Mouse (Mus musculus) CH12.LX (cell line): ENCODE results near the gene Gm10644.

ENCODE experiments used
- CTCF ChIP-seq, 2 experiments: IDR thresholded peaks in 1 of 2; conservative IDR thresholded peaks in 1 of 2; 2 replicates each; pipeline ENCODE4 v1.5.1; 2011 to 2012; ENCODE audit warnings: low read depth in 2 of 2, low read length in 2 of 2, improper control_type of control experiment in 1 of 2, inconsistent platforms in 1 of 2, mild to moderate bottlenecking in 1 of 2, moderate library complexity in 1 of 2
- ELF1 ChIP-seq: IDR thresholded peaks from 2 replicates; pipeline ENCODE4 v1.6.1; 2014; ENCODE audit warnings: low read depth, mild to moderate bottlenecking, inconsistent platforms, low read length, improper control_type of control experiment
- EP300 ChIP-seq: IDR thresholded peaks from 2 replicates; pipeline ENCODE4 v1.6.1; 2011; ENCODE audit warnings: low read length, improper control_type of control experiment
- GABPA ChIP-seq: IDR thresholded peaks from 2 replicates; pipeline ENCODE4 v1.6.1; 2012; ENCODE audit warnings: low read depth, low read length, improper control_type of control experiment, inconsistent platforms; ENCODE audit not compliant: insufficient replicate concordance
- HCFC1 ChIP-seq: IDR thresholded peaks from 2 replicates; pipeline ENCODE4 v1.6.1; 2012; ENCODE audit warnings: low read depth, mild to moderate bottlenecking, inconsistent platforms, low read length, improper control_type of control experiment
- KAT2A ChIP-seq: IDR thresholded peaks from 2 replicates; pipeline ENCODE4 v1.6.1; 2012; ENCODE audit warnings: low read length, improper control_type of control experiment, inconsistent platforms; ENCODE audit not compliant: insufficient replicate concordance
- MAFK ChIP-seq: IDR thresholded peaks from 2 replicates; pipeline ENCODE4 v1.6.1; 2011; ENCODE audit warnings: low read length, improper control_type of control experiment; ENCODE audit not compliant: insufficient replicate concordance
- POLR2A ChIP-seq: IDR thresholded peaks from 2 replicates; pipeline ENCODE4 v1.6.1; 2011; ENCODE audit warnings: low read depth, mild to moderate bottlenecking, improper control_type of control experiment, low read length
- SIN3A ChIP-seq: IDR thresholded peaks from 2 replicates; pipeline ENCODE4 v1.6.1; 2012; ENCODE audit warnings: low read length, improper control_type of control experiment, inconsistent platforms
- TCF12 ChIP-seq: IDR thresholded peaks from 2 replicates; pipeline ENCODE4 v1.6.1; 2014; ENCODE audit warnings: low read depth, mild to moderate bottlenecking, inconsistent platforms, low read length, improper control_type of control experiment
- USF1 ChIP-seq: IDR thresholded peaks from 2 replicates; pipeline ENCODE4 v1.6.1; 2014; ENCODE audit warnings: low read depth, mild to moderate bottlenecking, inconsistent platforms, low read length, improper control_type of control experiment
- ZC3H11A ChIP-seq: IDR thresholded peaks from 2 replicates; pipeline ENCODE4 v1.6.1; 2012; ENCODE audit warnings: low read depth, mild to moderate bottlenecking, inconsistent platforms, low read length, improper control_type of control experiment
- ZKSCAN1 ChIP-seq: IDR thresholded peaks from 2 replicates; pipeline ENCODE4 v1.6.1; 2012; ENCODE audit warnings: low read depth, inconsistent platforms, low read length, improper control_type of control experiment, borderline replicate concordance

GRCm38 (mm10) chr8:83998231-83999056, 43.4 kb upstream of the Gm10644 start:
- peak; percentile 55; the same call in 1 of the 2 replicates for TF ChIP-seq SIN3A
- no peak for TF ChIP-seq EP300
- no peak for TF ChIP-seq ZC3H11A
- peak in 1 of 2 experiments; percentile 69; a peak in 3 of 4 replicates for TF ChIP-seq CTCF (conservative IDR thresholded peaks at IDR 0.05 in 1 of 2, IDR thresholded peaks at IDR 0.05 in 1 of 2; ENCODE audit: low read depth in 2 of 2, low read length in 2 of 2)
- TF ChIP-seq GABPA, result no peak
- no peak for TF ChIP-seq ZKSCAN1
- TF ChIP-seq TCF12, result peak; percentile 27; the same call in 1 of the 2 replicates
- TF ChIP-seq KAT2A, result no peak
- no peak for TF ChIP-seq USF1
- TF ChIP-seq ELF1, result no peak
- no peak for TF ChIP-seq POLR2A
- TF ChIP-seq MAFK, result no peak
- 0 out of 2 replicates have a peak, but pooled peaks have one; percentile 30 for TF ChIP-seq HCFC1
